Mouse (Mus musculus): Measurements from ENCODE around the gene Tmbim7.

Gene Tmbim7

GRCm38 (mm10) chr5:3665225-3665624 is 14.2 kb downstream of the Tmbim7 start:
- no peak for DNase-seq (ENCODE audit: low read depth, low spot score)

- no peak for DNase-seq (ENCODE audit: low read depth, low spot score)
Measured at GRCm38 (mm10) chr5:3666585-3666984, 15.6 kb downstream of the Tmbim7 start.

GRCm38 (mm10) chr5:3669938-3670554 is 19.1 kb downstream of the Tmbim7 start:
- no peak for DNase-seq (ENCODE audit: low read depth, low spot score)

GRCm38 (mm10) chr5:3688298-3688697 is 37.3 kb downstream of the Tmbim7 start:
- DNase-seq (ENCODE audit: low read depth, low spot score) = no peak

- no peak for DNase-seq (ENCODE audit: low read depth, low spot score)
Measured at GRCm38 (mm10) chr5:3691283-3691682, 40.3 kb downstream of the Tmbim7 start.

GRCm38 (mm10) chr5:3692956-3693355 is 42.0 kb downstream of the Tmbim7 start:
- no peak for DNase-seq (ENCODE audit: low read depth, low spot score)

- no peak for DNase-seq (ENCODE audit: low read depth, low spot score)
Measured at GRCm38 (mm10) chr5:3695191-3695590, 44.2 kb downstream of the Tmbim7 start.

- no peak for DNase-seq (ENCODE audit: low read depth, low spot score)
Measured at GRCm38 (mm10) chr5:3696031-3696430, 45.0 kb downstream of the Tmbim7 start.

- DNase-seq (ENCODE audit: low read depth, low spot score) = no peak
Measured at GRCm38 (mm10) chr5:3700025-3700424, 49.0 kb downstream of the Tmbim7 start.

- no peak for DNase-seq (ENCODE audit: low read depth, low spot score)
Measured at GRCm38 (mm10) chr5:3702180-3702579, 51.2 kb downstream of the Tmbim7 start.

GRCm38 (mm10) chr5:3715800-3716199 is 64.8 kb downstream of the Tmbim7 start:
- DNase-seq (ENCODE audit: low read depth, low spot score) = no peak

- DNase-seq (ENCODE audit: low read depth, low spot score) = no peak
Measured at GRCm38 (mm10) chr5:3719371-3719770, 68.4 kb downstream of the Tmbim7 start.

GRCm38 (mm10) chr5:3722873-3723272 is 71.9 kb downstream of the Tmbim7 start:
- DNase-seq (ENCODE audit: low read depth, low spot score) = no peak

- no peak for DNase-seq (ENCODE audit: low read depth, low spot score)
Measured at GRCm38 (mm10) chr5:3723415-3723814, 72.4 kb downstream of the Tmbim7 start.

GRCm38 (mm10) chr5:3725491-3725890 is 74.5 kb downstream of the Tmbim7 start:
- DNase-seq (ENCODE audit: low read depth, low spot score) = no peak

- DNase-seq (ENCODE audit: low read depth, low spot score) = no peak
Measured at GRCm38 (mm10) chr5:3728820-3729219, 77.8 kb downstream of the Tmbim7 start.
